Mouse (Mus musculus) cerebellum, adult 2 months (tissue): ENCODE results near the gene Elovl5.

Experiments
- CTCF ChIP-seq: fragments of 200-500 bp; IDR thresholded peaks from 2 replicates; pipeline ENCODE4 v1.5.1; 2011; ENCODE audit warnings: low read depth, mild to moderate bottlenecking, control low read depth, low read length, moderate library complexity, borderline replicate concordance; ENCODE audit not compliant: insufficient read depth
- POLR2A ChIP-seq: fragments of 200-500 bp; IDR thresholded peaks from 2 replicates; pipeline ENCODE4 v1.6.1; 2011; ENCODE audit warnings: low read length, control low read depth, borderline replicate concordance; ENCODE audit not compliant: insufficient read depth

DNA sequence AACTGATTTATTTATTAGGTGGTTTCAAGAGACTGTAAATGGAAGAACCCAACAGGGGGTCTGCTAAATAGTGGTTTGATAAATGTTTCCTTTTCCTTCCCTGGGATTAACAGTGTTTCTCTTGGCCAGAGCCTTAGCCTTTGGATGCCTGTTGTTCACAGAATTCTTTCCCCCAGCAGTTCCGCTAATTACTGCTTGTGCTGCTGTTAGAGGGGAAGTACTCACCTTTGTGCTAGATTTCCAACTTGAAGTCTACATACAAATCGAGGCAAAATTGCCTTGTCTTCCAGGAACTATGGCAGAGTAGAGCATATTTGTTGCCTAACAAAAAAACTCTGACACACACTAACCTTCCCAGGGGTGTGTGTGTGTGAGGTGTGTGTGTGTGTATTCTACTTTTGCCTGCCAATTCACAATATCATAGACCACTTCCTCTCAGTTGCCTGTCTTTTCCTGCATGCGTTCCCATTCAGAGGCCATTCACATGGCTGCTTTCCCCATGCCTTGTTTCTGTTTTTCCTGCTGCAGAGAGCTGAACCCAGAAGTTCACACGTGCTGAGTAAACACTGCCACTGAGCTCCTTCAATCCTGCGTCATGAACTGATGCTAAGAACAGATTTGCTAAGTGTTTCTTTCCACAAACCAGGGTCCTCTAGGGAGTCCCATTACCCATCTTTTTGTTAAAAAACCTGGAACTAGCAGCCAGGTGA lies 2.0 kb downstream of the Elovl5 start:
- TF ChIP-seq CTCF (no peak), POLR2A (no peak)
